Mouse (Mus musculus) layer of hippocampus, adult 11-12 months (tissue): ENCODE data around the gene Usp49.
A peak's percentile ranks its signal among the peaks of the same experiment; 100 is the strongest.
"Not testable (repeated sequence)": the region's sequence is repeated elsewhere in the genome, so short reads cannot be mapped to it uniquely, and the experiment has no call there.

ENCODE experiments used
- DNase-seq: peaks from one replicate; pipeline ENCODE4 v3.0.0; 2022; ENCODE audit warnings: low spot score

Usp49 gene

GRCm38 (mm10) chr17:47651953-47652352 lies 21.5 kb downstream of the Usp49 start:
- no peak for DNase-seq

GRCm38 (mm10) chr17:47654346-47654745 lies 23.9 kb downstream of the Usp49 start:
- not testable (repeated sequence) for DNase-seq

DNA sequence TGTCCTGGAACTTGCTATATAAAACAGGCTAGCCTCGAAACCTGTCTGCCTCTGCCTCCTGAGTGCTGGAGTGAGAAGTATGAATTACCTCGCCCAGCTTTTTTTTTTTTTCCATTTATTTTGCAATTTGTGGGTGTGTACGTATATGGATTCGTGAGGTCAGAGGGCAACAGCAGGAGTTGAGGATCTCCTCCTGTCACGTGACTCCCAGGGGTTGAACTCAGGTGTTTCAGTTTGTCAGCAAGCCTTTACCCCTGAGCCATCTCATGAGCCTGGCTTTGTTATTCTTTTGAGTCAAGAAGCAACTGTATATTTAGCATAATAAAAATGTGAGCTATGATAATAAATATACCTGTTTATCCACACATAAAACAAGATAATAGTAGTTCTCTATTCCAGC lies 25.2 kb downstream of the Usp49 start:
- no peak for DNase-seq

- DNase-seq = no peak
Observed at GRCm38 (mm10) chr17:47657901-47658300, 27.4 kb downstream of the Usp49 start.

DNA sequence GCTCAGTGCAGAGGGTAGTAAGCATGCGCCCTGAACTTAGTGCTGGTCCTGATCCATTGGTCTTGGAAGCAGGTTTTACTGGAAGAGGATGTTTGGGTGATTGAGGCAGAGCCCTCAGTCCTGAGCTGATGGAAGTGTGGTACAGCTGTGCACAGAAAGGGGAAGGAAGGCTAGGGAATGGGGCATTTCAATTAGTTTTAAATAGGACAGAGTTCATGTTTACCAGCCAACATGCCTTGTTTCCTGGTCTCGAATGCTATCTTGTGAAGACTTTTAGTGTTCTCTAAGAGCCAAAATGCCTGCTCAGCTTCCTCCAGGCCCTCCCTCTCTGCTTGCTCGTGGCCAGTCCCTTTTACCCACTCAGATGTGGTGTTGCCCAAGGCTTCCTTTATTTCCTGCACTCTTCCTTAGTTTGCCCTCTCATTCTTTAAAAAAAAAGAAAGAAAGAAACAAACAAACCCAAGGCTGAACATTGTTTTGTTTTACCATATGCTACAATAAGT lies 28.3 kb downstream of the Usp49 start:
- DNase-seq = no peak

DNA sequence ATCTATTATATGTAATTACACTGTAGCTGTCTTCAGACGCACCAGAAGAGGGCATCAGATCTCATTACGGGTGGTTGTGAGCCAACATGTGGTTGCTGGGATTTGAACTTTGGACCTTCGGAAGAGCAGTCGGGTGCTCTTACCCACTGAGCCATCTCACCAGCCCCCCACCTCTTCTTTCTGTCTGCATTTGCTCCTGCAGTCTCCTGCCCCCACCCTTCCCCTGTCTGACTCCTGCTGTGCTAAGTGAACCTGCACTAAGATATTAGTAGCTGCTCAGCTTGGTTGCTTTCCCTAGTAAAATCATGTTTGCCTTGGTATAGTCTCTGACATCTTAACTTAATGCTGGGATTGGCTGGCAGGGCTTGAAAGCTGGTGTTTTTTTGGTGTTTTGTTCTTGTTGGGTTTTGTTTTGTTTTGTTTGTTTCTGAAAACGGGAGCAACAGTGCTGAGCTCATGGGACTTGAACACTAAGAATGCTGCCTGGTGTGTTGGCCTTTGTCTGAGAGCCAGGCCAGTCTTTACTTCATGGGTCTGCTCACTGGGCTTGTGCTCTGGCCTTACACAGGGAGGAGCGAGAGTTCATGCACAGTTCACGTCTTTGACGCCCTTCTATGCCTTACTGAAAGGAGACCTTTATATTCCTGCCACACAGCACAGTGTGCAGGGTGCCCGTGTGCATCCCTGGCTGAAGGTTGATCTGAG lies 32.7 kb downstream of the Usp49 start:
- DNase-seq = no peak

- DNase-seq = no peak
Observed at GRCm38 (mm10) chr17:47664474-47664873, 34.0 kb downstream of the Usp49 start.

DNA sequence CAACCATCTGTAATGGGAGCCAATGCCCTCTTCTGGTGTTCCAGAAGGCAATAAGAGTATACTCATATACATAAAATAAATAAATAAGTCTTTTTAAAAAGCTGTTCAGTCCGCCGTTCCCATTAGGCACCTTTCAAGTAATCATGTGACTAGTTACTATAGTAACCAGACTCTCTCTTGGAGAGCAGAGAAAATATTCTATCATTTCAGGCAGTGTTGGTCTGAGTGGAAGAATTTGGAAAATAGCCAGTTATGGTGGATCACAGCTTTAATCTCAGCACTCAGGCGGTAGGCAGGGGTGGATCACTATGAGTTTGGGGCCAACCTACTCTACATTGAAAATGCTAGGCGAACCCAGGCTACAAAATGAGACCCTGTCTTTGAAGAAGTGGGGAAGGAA lies 38.7 kb downstream of the Usp49 start:
- DNase-seq = no peak

DNA sequence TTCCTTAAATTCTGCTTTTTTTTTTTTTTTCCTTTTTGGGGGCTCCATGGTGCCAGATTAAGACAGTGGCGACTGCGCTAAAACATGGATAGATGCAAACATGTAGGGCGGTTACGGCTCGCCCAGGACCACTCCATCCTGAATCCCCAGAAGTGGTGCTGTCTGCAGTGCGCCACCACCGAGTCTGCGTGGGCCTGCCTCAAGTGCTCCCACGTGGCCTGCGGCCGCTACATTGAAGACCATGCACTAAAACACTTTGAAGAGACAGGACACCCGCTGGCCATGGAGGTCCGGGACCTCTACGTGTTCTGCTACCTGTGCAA lies 41.5 kb downstream of the Usp49 start:
- no peak for DNase-seq

DNA sequence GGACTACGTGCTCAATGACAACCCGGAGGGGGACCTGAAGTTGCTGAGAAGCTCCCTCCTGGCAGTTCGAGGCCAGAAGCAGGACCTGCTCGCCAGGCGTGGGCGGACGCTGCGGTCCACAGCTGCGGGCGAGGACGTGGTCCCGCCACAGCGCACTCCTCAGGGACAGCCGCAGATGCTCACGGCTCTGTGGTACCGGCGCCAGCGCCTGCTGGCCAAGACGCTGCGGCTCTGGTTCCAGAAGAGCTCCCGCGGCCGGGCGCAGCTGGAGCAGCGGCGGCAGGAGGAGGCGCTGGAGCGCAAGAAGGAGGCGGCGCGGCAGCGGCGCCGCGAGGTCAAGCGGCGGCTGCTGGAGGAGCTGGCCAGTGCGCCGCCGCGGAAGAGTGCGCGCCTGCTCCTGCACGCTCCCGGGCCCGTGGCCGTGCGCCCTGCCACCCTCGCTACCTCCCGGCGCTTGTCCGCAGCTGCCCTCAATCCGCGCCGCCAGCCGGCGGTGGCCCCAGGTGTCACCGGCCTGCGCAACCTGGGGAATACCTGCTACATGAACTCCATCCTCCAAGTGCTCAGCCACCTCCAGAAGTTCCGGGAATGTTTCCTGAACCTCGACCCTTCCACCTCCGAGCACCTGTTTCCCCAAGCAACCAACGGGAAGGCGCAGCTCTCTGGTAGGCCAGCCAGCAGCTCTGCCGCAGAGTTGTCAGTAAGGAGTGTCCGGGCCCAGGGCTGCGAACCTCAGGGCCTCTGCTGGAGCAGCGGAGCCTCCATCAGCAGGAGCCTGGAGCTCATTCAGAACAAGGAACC lies 42.0 kb downstream of the Usp49 start:
- DNase-seq = no peak

- DNase-seq = peak; percentile 80
Observed at GRCm38 (mm10) chr17:47676581-47676980, 46.1 kb downstream of the Usp49 start.

DNA sequence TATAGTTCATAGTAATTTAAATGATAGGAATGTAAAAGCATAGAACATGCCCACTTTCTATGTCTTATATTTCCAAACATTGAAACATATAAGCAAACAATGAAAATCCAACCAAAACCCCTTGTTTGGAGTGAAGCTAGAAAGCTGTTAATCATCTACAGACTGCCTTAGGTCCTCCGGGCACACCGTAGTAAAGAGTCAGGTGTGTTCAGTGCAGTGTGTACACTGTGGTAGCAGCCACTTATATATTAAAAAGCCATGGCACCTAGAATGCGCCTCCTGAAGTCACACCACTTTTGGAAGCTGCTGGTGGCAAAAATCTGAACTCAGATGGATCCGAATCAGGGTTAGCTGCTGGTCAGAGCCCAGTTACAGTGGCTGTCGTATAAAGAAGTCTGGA lies 47.7 kb downstream of the Usp49 start:
- DNase-seq = no peak

DNA sequence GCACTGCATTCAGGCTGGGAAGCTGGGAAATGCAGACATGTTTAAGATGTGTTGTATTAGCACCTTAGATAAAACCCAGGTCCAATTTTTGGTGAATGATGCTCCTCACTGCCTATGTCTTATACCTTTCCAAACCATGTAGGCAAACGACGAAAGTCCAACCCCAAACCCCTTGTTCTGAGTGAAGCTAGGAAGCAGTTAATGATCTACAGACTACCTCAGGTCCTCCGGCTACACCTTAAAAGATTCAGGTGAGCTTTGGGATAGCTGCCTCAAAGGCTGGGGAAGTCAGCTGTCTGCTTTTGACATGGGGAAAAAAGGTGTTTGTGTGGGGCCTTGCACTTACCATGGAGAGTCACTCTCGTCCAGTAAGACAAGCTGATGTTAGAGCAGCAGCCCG lies 48.2 kb downstream of the Usp49 start:
- DNase-seq = no peak

DNA sequence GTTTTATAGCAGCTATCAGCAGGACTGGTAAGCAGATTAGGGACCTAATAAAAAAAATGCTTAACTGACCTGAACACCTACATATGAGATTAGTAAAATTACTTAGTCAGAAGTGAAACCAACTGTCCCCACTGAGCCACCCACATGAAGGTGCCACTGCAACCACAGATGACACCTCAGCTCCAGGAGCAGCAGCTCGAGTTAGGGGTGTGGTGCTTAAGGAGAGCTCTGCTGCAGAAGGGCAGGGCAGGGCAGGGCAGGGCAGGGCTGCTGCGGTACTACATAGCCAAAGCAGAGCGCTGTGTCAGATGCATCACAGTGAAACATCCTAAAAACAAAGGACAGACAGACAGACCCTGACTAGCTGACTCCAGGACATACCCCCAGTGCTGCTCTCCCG lies 52.3 kb downstream of the Usp49 start:
- DNase-seq = no peak

DNA sequence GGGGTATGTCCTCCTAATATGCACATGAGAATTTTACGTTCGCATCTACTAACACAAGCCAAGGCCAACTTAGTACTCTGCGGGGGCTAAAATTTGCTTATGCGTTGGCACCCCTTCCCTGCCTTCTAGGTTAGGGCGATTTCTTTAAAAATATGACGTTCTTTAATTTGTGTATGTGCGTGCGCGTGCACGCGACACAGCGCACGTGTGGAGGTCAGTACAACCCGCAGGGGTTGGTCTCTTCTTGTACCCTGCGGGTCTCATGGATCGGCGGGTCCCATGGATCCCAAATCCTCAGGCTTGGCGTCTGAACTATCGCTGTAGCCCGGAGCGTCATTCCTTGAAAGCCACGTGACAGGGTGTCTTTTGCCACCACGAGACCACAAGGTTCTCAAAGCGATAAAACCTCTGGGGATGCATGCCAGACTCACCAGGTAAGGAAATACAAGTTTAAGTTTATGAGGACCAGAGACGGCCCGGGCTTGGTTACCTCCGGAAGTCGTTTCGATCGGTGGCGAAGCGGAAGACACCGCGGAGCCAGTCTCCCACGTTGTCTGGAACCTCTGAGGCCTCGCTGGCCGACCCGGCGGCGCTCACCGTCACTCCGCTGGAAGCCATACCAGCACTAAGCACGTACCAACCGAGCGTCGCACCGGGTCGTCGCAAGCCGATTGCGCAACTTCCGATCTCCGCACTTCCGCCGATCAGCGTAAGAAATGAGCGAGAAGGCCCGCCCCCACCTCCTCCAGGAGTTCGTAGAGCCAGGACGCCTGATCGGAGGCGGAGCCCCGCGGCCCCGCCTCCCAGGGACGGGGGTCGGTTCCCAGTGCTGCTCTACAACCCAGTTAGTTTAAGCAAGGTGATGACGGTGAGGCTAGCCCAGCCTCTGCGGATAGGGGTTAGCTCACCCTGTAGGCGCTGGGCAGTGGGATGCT lies 57.2 kb downstream of the Usp49 start:
- DNase-seq = peak; percentile 96

GRCm38 (mm10) chr17:47688344-47688607 lies 57.8 kb downstream of the Usp49 start, which contains the start of gene Tomm6:
Gene Tomm6 (minus strand): TSS chr17:47688386.
- no peak for DNase-seq

DNA sequence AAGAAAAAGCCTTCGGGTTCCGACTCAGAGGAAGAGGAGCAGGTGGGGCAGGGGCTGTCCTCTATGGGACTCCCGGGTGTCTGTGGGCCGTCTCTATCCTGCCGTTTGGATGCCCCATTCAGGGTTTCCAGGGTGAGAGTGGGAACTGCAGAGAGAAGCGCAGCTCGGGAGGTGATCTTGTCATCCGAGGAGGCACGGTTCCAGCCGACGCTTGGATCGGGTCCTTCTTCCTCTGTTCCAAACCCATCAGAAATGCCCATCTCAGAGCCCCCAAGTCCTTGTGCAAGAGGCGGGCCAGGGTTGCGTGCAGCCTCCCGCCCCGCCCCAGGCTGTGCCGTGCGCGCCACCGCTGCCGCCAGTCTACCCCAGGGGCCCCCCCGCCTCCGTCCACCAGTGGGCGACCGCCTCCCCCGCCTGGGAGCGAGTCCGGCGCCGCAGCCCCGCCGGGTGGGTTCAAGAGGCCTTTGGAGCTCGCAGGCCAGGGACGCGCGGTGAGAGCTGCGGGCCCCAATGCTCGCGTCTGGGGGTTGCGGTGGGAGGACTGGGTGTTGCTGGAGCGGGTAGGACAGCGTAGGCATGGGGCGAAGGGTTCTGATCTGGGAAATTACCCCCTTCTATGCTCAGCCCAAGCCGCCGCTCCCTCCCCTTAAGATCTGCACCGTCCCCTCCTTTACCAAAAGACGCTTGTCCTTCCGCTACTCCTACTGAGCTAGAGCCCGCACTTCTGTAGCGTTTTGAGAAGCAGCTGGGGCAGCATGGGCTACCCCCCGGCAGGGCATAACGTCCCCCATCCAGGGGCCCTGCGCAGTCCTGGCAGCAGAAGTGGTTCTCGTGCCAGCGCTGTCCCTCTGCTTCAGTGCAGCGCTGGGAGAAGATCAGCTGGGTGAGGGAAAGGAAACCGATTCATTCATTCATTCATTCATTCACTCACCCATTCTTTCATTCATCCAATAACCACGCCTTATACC lies 58.4 kb downstream of the Usp49 start, which contains the start of gene Frs3:
Gene Frs3 (plus strand): TSS at position 423 of the 968 bp plus-strand sequence.
- DNase-seq = peak; percentile 75

- no peak for DNase-seq
Observed at GRCm38 (mm10) chr17:47689894-47690293, 59.4 kb downstream of the Usp49 start.

- DNase-seq = no peak
Observed at GRCm38 (mm10) chr17:47691650-47692049, 61.2 kb downstream of the Usp49 start.

DNA sequence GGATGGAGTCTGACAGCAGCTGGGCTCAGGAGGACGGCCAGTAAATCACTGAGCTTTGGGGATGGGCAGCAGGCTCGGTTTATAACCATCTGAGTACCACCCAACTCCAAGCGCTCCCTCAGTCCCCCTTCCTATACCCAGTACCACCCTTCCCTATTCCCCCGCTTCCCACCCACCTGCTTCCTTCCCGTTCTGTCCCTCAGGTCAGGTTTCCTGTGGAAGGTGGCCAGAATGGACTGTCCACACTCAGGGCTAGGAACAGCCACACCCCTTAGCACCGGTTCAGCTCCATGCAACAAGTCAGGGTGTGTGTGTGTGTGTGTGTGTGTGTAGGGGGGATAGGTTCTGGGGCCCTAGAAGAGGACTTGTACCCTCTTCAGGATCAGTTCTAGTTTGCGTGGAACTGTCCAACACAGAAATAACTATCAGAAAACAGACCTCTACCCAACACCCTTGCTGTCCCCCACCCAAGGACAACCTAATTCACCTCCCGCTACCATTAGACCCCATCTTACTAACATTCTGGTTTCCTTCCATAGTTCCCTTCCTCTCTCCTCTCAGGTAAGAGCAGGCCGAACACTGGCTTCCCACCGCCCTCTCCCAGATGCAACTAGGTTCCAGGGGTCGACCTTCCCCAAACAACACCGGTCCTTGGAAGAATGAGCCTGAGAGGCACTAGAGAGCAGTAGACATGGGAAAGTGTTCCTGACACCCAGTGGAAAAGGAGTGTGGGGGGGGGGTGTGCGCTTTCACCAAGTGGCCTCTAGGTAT lies 63.4 kb downstream of the Usp49 start:
- DNase-seq = no peak

GRCm38 (mm10) chr17:47694442-47694502 lies 63.8 kb downstream of the Usp49 start, which contains the start of gene Gm21981:
Gene Gm21981 (minus strand): TSS chr17:47694455.
- DNase-seq = no peak
